Mouse (Mus musculus) spleen, embryonic (tissue): Measurements from ENCODE around the gene Orm1.

Experiments
- CTCF ChIA-PET: fragments of 350-600 bp; sonication (Branson Sonifier 250); formaldehyde crosslinking; loops from one replicate; lab custom pipeline; 2022; lab: Charles Lee

Orm1 gene

GRCm38 (mm10) chr4:63355877-63356665, 11.7 kb downstream of the Orm1 start, which contains the start of gene Orm3:
Orm3 (plus strand) TSS chr4:63356162.
- CTCF ChIA-PET: interaction anchor here (0.6 kb wide), 1 partner anchor 129 kb away, joined by 3 read pairs; no protein-coding TSS in a partner anchor

GRCm38 (mm10) chr4:63356981-63357570, 12.7 kb downstream of the Orm1 start:
- CTCF ChIA-PET: interaction anchor here (0.6 kb wide), 1 partner anchor 128 kb away, joined by 3 read pairs; no protein-coding TSS in a partner anchor

GRCm38 (mm10) chr4:63359861-63360260, 15.5 kb downstream of the Orm1 start:
- CTCF ChIA-PET: no interaction called here

GRCm38 (mm10) chr4:63362150-63362549, 17.8 kb downstream of the Orm1 start, which contains the start of gene Orm2:
Orm2 (plus strand) TSS chr4:63362449.
- CTCF ChIA-PET: no interaction called here

GRCm38 (mm10) chr4:63368577-63368976, 24.2 kb downstream of the Orm1 start:
- CTCF ChIA-PET: interaction anchor here (1.0 to 1.7 kb wide), 4 partner anchors 17 to 40 kb away, joined by 3 to 6 read pairs (median 4); no protein-coding TSS in a partner anchor

GRCm38 (mm10) chr4:63370897-63371296, 26.5 kb downstream of the Orm1 start:
- CTCF ChIA-PET: no interaction called here

GRCm38 (mm10) chr4:63371890-63372289, 27.5 kb downstream of the Orm1 start:
- CTCF ChIA-PET: no interaction called here

- CTCF ChIA-PET: interaction anchor here (0.6 kb wide), 1 partner anchor 34 kb away, joined by 3 read pairs; no protein-coding TSS in a partner anchor
Observed at GRCm38 (mm10) chr4:63373404-63373803, 29.0 kb downstream of the Orm1 start.

- CTCF ChIA-PET: no interaction called here
Observed at GRCm38 (mm10) chr4:63374331-63374730, 30.0 kb downstream of the Orm1 start.

GRCm38 (mm10) chr4:63375367-63375766, 31.0 kb downstream of the Orm1 start:
- CTCF ChIA-PET: interaction anchor here (1.0 kb wide), 1 partner anchor 33 kb away, joined by 3 read pairs; no protein-coding TSS in a partner anchor

- CTCF ChIA-PET: interaction anchor here (0.7 to 1.2 kb wide), 2 partner anchors 32 to 169 kb away, joined by 3 read pairs; no protein-coding TSS in a partner anchor
Observed at GRCm38 (mm10) chr4:63377483-63377882, 33.1 kb downstream of the Orm1 start.

- CTCF ChIA-PET: interaction anchor here (0.6 kb wide), 1 partner anchor 9 kb away, joined by 3 read pairs; no protein-coding TSS in a partner anchor
Observed at GRCm38 (mm10) chr4:63382676-63383369, 38.5 kb downstream of the Orm1 start.

GRCm38 (mm10) chr4:63383474-63383873, 39.1 kb downstream of the Orm1 start:
- CTCF ChIA-PET: interaction anchor here (0.6 kb wide), 1 partner anchor 9 kb away, joined by 3 read pairs; no protein-coding TSS in a partner anchor

- CTCF ChIA-PET: interaction anchor here (0.7 kb wide), 1 partner anchor 8 kb away, joined by 3 read pairs; no protein-coding TSS in a partner anchor
Observed at GRCm38 (mm10) chr4:63384262-63384661, 39.9 kb downstream of the Orm1 start.

GRCm38 (mm10) chr4:63385253-63385652, 40.9 kb downstream of the Orm1 start:
- CTCF ChIA-PET: interaction anchor here (0.5 to 0.7 kb wide), 2 partner anchors 16 to 630 kb away, joined by 3 read pairs; no protein-coding TSS in a partner anchor

GRCm38 (mm10) chr4:63385784-63386183, 41.4 kb downstream of the Orm1 start:
- CTCF ChIA-PET: interaction anchor here (0.5 to 0.7 kb wide), 2 partner anchors 17 to 630 kb away, joined by 3 read pairs; no protein-coding TSS in a partner anchor

- CTCF ChIA-PET: no interaction called here
Observed at GRCm38 (mm10) chr4:63388029-63388428, 43.7 kb downstream of the Orm1 start.

- CTCF ChIA-PET: interaction anchor here (0.9 to 1.4 kb wide), 2 partner anchors 12 to 14 kb away, joined by 3 to 5 read pairs; partner anchors contain the start of gene Akna
Observed at GRCm38 (mm10) chr4:63389121-63389886, 44.9 kb downstream of the Orm1 start.

GRCm38 (mm10) chr4:63389887-63390528, 45.6 kb downstream of the Orm1 start:
- CTCF ChIA-PET: interaction anchor here (0.9 to 1.4 kb wide), 2 partner anchors 12 to 13 kb away, joined by 3 to 5 read pairs; partner anchors contain the start of gene Akna

- CTCF ChIA-PET: interaction anchor here (0.8 kb wide), 1 partner anchor 16 kb away, joined by 4 read pairs; no protein-coding TSS in a partner anchor
Observed at GRCm38 (mm10) chr4:63391322-63391721, 47.0 kb downstream of the Orm1 start.
